Mouse (Mus musculus) liver, adult 2 months (tissue): ENCODE results near the gene Tdp2. TPM values are rescaled to one million over a fixed set of nuclear protein-coding genes. Genes with fewer than 3 reads are reported as not detected.

ENCODE experiments used
- DNase-seq: peaks from one replicate; pipeline ENCODE4 v3.0.0-alpha.2; 2011; ENCODE audit warnings: low read depth, low spot score; ENCODE audit errors: extremely low read depth
- H3K27ac ChIP-seq: fragments of 200-500 bp; replicated peaks from 2 replicates; pipeline ENCODE4 v1.5.1; 2012; ENCODE audit warnings: low read depth, mild to moderate bottlenecking, control low read depth, inconsistent platforms, low read length; ENCODE audit not compliant: insufficient read depth
- H3K27me3 ChIP-seq: fragments of 200-500 bp; 2 replicates; pipeline ENCODE4 v1.6.1; 2012; ENCODE audit warnings: mild to moderate bottlenecking, moderate library complexity, low read length, inconsistent platforms; ENCODE audit not compliant: control insufficient read depth, insufficient read depth
- H3K36me3 ChIP-seq: fragments of 200-500 bp; 2 replicates; pipeline ENCODE4 v1.6.1; 2012; ENCODE audit warnings: low read length, inconsistent platforms; ENCODE audit not compliant: control insufficient read depth, insufficient read depth
- H3K4me1 ChIP-seq: fragments of 200-500 bp; 2 replicates; pipeline ENCODE4 v1.6.1; 2011; ENCODE audit warnings: low read length; ENCODE audit not compliant: control insufficient read depth, insufficient read depth
- H3K4me3 ChIP-seq: fragments of 200-500 bp; 2 replicates; pipeline ENCODE4 v1.5.1; 2011; ENCODE audit warnings: low read depth, mild to moderate bottlenecking, control low read depth, low read length, moderate library complexity; ENCODE audit not compliant: insufficient read depth
- H3K79me2 ChIP-seq: fragments of 200-500 bp; 2 replicates; pipeline ENCODE4 v1.6.1; 2012; ENCODE audit warnings: inconsistent platforms, mild to moderate bottlenecking, low read length, moderate library complexity; ENCODE audit not compliant: control insufficient read depth, insufficient read depth
- H3K9ac ChIP-seq: fragments of 200-500 bp; 2 replicates; pipeline ENCODE4 v1.6.1; 2012; ENCODE audit warnings: low read depth, mild to moderate bottlenecking, control low read depth, inconsistent platforms, low read length
- CTCF ChIP-seq: fragments of 200-500 bp; IDR thresholded peaks from 2 replicates; pipeline ENCODE4 v1.5.1; 2011; ENCODE audit warnings: low read depth, low read length, control low read depth
- POLR2A ChIP-seq: fragments of 200-500 bp; IDR thresholded peaks from 2 replicates; pipeline ENCODE4 v1.6.1; 2011; ENCODE audit warnings: low read length, control low read depth; ENCODE audit not compliant: insufficient read depth; ENCODE audit errors: extremely low read depth
- WGBS: fragments of 180-500 bp; shearing (Covaris S2); methylation state at CpG from one replicate; pipeline ENCODE4 v1.1.7; 2018; 5-methylcytosine and 5-hydroxymethylcytosine counted together
- polyA plus RNA-seq: library from polyadenylated mRNA; depleted of rRNA; stranded (reverse); fragments of >200 nt; gene quantifications from 2 replicates; pipeline ENCODE4 v1.2.3, GENCODE M21; 2012; rRNA removed
- total RNA-seq: library from RNA; depleted of rRNA; stranded (reverse); fragments of >200 nt; gene quantifications from 2 replicates; pipeline ENCODE4 v1.2.3, GENCODE M21; 2014; rRNA removed

Gene Tdp2
- total and polyA plus RNA-seq, 2 experiments: 18.6 to 29.4 TPM

DNA sequence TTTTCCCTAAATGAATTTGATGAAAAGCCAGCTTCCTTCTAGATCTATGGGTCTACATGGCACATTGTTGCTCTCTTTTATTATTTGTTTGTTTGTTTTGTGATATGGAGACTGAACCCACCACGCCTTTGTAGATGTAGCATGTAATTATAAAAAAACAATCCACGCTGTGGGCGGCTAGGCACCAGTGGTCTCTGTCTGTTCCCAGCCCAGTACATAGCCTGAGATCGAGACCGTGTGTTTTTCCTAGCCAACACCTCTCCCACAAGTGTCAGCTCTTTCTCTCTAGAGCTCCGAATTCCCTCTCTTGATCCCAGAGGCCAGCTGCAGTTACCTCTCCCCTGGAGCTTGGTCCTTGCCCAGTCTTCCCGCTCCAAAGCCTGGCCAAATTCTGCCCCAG lies 36.8 kb downstream of the Tdp2 start:
- no peaks in the 10 kb centered on the region for H3K36me3 ChIP-seq
- H3K4me3 ChIP-seq: no peak overlapping the region
- H3K4me1 ChIP-seq: peaks cover 5% of the 10 kb centered on the region
- no peaks in the 10 kb centered on the region for H3K27me3 ChIP-seq
- WGBS: 99% methylated on average over 7 of the region's 7 CpGs
- H3K27ac ChIP-seq: no peak overlapping the region
- DNase-seq: no peak
- H3K79me2 ChIP-seq: no peaks in the 10 kb centered on the region
- no peak for TF ChIP-seq POLR2A
- no peak overlapping the region for H3K9ac ChIP-seq

DNA sequence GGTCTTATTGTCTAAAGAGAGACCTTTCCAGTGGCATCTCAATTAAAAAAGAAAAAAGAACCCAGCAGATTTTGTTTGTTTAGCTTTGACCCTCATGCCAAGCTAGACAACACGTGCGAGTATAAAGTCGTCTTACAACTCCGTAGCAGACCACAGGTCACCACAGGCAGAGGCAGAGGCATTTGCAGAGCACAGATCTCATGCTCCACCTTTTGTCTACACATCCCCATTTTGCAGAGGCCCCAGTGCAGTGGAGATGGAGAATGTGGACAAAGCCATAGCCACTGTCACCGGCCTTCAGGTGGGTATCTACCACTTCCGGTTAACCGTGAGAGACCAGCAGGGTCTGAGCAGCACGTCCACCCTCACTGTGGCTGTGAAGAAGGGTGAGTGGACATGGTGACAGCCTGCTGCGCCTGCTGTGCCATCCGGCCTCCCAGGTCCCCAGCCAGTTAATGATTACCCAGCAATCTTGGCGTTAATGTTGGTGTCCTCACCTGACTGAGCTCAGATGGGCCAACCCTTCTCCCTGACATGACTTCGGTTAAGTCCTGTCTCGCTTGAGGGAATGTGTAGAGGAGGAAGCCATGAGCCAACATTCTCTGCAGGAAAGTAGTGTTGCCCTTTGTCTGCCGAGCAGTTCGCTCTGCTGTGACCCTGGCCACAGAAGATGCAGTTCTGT lies 48.0 kb downstream of the Tdp2 start:
- TF ChIP-seq CTCF: no peak
- 0 out of 2 replicates have a peak, but pooled peaks have one; percentile 26 for TF ChIP-seq POLR2A

DNA sequence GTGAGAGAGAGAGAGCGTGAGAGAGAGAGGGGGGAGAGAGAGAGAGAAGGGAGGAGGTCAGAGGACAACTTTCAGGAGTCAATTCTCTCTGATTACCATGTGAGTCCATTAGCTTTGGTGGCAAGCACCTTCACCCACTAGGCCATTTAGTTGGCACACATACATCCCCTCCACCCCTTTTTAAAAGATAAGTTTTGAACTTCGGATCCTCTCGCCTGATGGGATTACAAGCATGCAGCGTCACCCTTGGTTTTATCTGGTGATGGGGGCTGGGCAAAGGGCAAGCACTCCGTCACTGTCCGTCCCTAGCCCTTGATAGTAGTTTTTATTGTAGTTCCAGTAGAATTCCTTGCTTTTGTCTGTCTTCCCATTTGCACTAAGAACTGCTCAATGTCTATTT lies 48.7 kb downstream of the Tdp2 start:
- WGBS: 24% methylated on average over 6 of the region's 6 CpGs
- peak overlapping the region; percentile 27; the same call in 1 of the 2 replicates for H3K9ac ChIP-seq
- H3K4me1 ChIP-seq: peaks cover 11% of the 10 kb centered on the region
- peak overlapping the region; percentile 35; the same call in 1 of the 2 replicates for H3K4me3 ChIP-seq
- H3K36me3 ChIP-seq: no peaks in the 10 kb centered on the region
- peak; percentile 99 for DNase-seq
- no peaks in the 10 kb centered on the region for H3K79me2 ChIP-seq
- H3K27ac ChIP-seq: peak overlapping the region; percentile 87
- no peak for TF ChIP-seq CTCF
- no peak for TF ChIP-seq POLR2A
- no peaks in the 10 kb centered on the region for H3K27me3 ChIP-seq

More for the DNA sequence above, 48.0 kb downstream of the Tdp2 start:
- Histone ChIP-seq H3K4me3 (no peak overlapping the region), H3K79me2 (no peaks in the 10 kb centered on the region), H3K4me1 (peaks cover 11% of the 10 kb centered on the region), H3K27me3 (no peaks in the 10 kb centered on the region), H3K36me3 (no peaks in the 10 kb centered on the region), H3K9ac (peak overlapping the region; percentile 62), H3K27ac (peak overlapping the region; percentile 87)
- WGBS: 30% methylated on average over 15 of the region's 15 CpGs
- DNase-seq: peak; percentile 98

DNA sequence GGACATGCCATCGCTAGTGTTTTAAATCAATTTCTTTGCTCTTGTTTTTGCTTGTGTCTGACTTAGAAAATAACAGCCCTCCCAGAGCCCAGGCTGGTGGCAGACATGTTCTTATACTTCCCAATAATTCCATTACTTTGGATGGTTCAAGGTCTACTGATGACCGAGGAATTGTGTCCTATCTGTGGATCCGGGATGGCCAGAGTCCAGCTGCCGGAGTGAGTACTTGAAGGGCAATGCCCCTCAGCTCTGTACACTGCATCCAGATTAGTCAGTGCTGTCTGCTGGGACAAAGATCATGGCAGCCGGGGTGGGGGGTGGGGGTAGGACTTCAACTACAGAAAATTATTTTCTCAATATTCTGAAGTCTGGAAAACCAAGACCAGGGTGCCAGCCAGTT lies 49.2 kb downstream of the Tdp2 start:
- H3K9ac ChIP-seq: peak overlapping the region; percentile 43; the same call in 1 of the 2 replicates
- H3K4me3 ChIP-seq: peak overlapping the region; percentile 35; the same call in 1 of the 2 replicates
- no peaks in the 10 kb centered on the region for H3K27me3 ChIP-seq
- peak overlapping the region; percentile 83 for H3K27ac ChIP-seq
- no peaks in the 10 kb centered on the region for H3K36me3 ChIP-seq
- DNase-seq: peak; percentile 96
- H3K79me2 ChIP-seq: no peaks in the 10 kb centered on the region
- TF ChIP-seq POLR2A (no peak), CTCF (no peak)
- 16% methylated on average over 5 of the region's 5 CpGs for whole genome bisulfite sequencing
- H3K4me1 ChIP-seq: peaks cover 11% of the 10 kb centered on the region

DNA sequence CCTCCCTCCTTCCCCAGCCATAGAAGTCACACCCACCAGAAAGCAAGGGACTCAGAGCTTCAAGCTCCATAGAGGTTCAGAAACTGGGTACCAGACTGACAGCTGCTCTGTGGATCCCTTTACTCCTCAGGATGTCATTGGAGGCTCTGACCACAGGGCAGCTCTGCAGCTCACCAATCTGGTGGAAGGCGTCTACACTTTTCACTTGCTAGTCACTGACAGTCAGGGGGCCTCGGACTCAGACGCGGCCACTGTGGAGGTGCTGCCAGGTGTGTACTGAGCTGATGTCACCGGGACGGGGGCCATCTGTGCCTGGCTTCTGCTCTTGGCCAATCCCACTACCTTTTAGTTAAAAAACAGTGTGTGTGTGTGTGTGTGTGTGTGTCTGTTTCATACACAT lies 50.9 kb downstream of the Tdp2 start:
- Histone ChIP-seq H3K27ac (no peak overlapping the region), H3K79me2 (no peaks in the 10 kb centered on the region), H3K4me1 (peaks cover 11% of the 10 kb centered on the region), H3K9ac (no peak overlapping the region), H3K27me3 (no peaks in the 10 kb centered on the region), H3K4me3 (no peak overlapping the region), H3K36me3 (no peaks in the 10 kb centered on the region)
- TF ChIP-seq POLR2A: no peak
- TF ChIP-seq CTCF: no peak
- 97% methylated on average over 6 of the region's 6 CpGs for WGBS
- no peak for DNase-seq

DNA sequence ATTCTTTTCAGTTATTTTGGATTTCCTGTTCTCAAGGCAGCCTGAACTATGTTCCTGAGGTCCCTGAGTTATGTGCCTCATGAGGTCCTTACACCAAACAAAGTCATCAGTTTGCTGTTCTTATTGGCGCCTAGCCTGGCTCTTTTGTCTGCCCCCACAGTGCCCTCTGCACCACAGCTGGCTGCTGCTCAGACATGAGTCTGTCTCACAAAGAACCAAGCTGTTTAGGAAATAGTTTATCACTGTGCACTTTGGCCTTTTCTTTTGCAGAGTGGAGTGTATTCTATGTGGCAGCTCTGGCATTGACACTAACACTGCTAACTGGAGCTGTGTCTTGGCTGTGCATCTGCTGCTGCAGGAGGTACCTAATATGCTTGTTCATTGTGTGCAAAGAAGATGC lies 58.1 kb downstream of the Tdp2 start:
- H3K27ac ChIP-seq: no peak overlapping the region; the same call in 1 of the 2 replicates
- WGBS: 6% methylated on average over 1 of the region's 1 CpGs
- H3K4me3 ChIP-seq: no peak overlapping the region
- H3K27me3 ChIP-seq: no peaks in the 10 kb centered on the region
- no peaks in the 10 kb centered on the region for H3K79me2 ChIP-seq
- peak; percentile 95 for DNase-seq
- TF ChIP-seq CTCF: no peak
- TF ChIP-seq POLR2A: no peak
- H3K9ac ChIP-seq: no peak overlapping the region
- H3K4me1 ChIP-seq: peaks cover 20% of the 10 kb centered on the region
- 0 out of 2 replicates have a peak, but pooled peaks cover 2% of the 10 kb centered on the region for H3K36me3 ChIP-seq

Other genes starting within 250 kb of the Tdp2 start
- gene Ripor2, start 249.5 kb upstream of the Tdp2 start, total RNA-seq: 1.7 and 2.8 TPM in 2 replicates
- 0.57 and 0.77 TPM in 2 replicates for gene Ripor2, start 249.5 kb upstream of the Tdp2 start, polyA plus RNA-seq
- gene Armh2, start 90.4 kb upstream of the Tdp2 start, total RNA-seq: not detected in 2 replicates
- gene Armh2, start 90.4 kb upstream of the Tdp2 start, polyA plus RNA-seq: not detected in 2 replicates
- gene Gmnn, start 69.8 kb upstream of the Tdp2 start, total RNA-seq: 8.1 and 13.6 TPM in 2 replicates
- gene Gmnn, start 69.8 kb upstream of the Tdp2 start, polyA plus RNA-seq: 1.4 and 2.9 TPM in 2 replicates
- 63.3 and 80.9 TPM in 2 replicates for gene BC005537, start 30.0 kb upstream of the Tdp2 start, total RNA-seq
- gene BC005537, start 30.0 kb upstream of the Tdp2 start, polyA plus RNA-seq: 20.3 and 23.5 TPM in 2 replicates
- 95.8 and 97.7 TPM in 2 replicates for gene Acot13, start 139 bp upstream of the Tdp2 start, total RNA-seq
- 96.4 and 108 TPM in 2 replicates for gene Acot13, start 139 bp upstream of the Tdp2 start, polyA plus RNA-seq
- gene D130043K22Rik, start 13.5 kb downstream of the Tdp2 start, total RNA-seq: 12.2 and 15.9 TPM in 2 replicates
- 3.8 and 8.1 TPM in 2 replicates for gene D130043K22Rik, start 13.5 kb downstream of the Tdp2 start, polyA plus RNA-seq
- gene Aldh5a1, start 106.0 kb downstream of the Tdp2 start, total RNA-seq: 15.0 and 18.9 TPM in 2 replicates
- gene Aldh5a1, start 106.0 kb downstream of the Tdp2 start, polyA plus RNA-seq: 15.2 and 19.8 TPM in 2 replicates
- 154 and 156 TPM in 2 replicates for gene Gpld1, start 111.5 kb downstream of the Tdp2 start, total RNA-seq
- gene Gpld1, start 111.5 kb downstream of the Tdp2 start, polyA plus RNA-seq: 88.4 and 88.9 TPM in 2 replicates
- 13.7 and 18.3 TPM in 2 replicates for gene Mrs2, start 188.7 kb downstream of the Tdp2 start, total RNA-seq
- 7.6 and 11.3 TPM in 2 replicates for gene Mrs2, start 188.7 kb downstream of the Tdp2 start, polyA plus RNA-seq
- 0.83 and 0.94 TPM in 2 replicates for gene Dcdc2a, start 224.3 kb downstream of the Tdp2 start, total RNA-seq
- 0.29 TPM in 2 replicates for gene Dcdc2a, start 224.3 kb downstream of the Tdp2 start, polyA plus RNA-seq